Mouse (Mus musculus): Measurements from ENCODE around the gene 4933415A04Rik.

4933415A04Rik gene

DNA sequence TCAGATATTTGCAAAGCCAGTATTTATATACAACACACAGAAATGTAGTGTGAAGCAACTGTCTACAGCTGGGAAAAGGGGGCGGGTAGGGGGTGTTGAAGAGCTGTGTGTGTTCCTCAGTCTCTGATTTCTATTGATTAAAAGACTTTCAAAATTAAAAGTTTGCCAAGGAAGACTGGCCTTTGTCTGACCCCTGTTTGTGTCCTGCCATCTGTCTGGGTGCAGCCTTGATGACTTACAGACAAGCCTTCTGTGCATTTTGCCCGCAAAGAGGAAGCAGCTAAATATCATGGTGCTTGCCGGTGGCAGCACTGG, 11.8 kb upstream of the 4933415A04Rik start:
- DNase-seq (ENCODE audit: low spot score), result no peak

DNA sequence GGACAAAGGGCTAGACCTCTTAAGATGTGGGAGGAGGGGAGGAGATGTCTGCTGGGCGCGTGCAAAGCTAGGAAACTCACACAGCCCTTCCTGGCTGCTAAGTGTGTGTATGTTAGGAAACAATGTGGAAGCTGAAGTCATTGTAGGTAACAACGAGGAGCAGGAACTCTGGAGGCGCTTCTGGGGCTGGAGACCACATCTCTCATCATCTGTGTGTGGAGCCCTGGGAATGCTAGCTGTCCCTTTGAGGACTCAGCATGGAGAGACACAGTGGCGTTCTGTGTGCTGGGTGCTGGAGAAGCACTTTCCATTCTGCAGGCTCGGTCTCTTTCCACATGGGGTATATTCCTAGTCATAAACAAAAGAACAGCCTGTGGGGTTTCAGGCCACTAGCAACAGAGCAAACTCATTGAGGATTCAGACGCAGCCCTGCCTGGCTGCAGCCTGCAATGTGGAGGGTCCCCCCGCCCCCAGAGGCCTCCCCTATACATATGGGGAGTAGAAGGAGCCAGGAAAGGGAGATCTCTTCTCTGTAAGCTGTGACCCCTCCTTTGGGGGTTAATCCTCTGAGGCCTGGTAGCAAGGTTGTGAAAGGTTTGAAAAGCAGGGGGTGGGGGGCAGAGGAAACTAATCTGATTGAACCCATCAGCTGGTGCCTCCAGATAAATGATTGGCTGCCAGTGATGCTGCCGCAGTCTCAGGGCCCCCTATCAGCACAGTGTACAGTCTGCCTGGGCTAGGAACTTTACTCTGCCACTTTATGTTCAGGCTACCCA, 11.3 kb upstream of the 4933415A04Rik start:
- DNase-seq (ENCODE audit: low spot score), result no peak

- no peak for DNase-seq (ENCODE audit: low spot score)
Measured at GRCm38 (mm10) chr11:43577713-43578478, 8.9 kb upstream of the 4933415A04Rik start.

DNA sequence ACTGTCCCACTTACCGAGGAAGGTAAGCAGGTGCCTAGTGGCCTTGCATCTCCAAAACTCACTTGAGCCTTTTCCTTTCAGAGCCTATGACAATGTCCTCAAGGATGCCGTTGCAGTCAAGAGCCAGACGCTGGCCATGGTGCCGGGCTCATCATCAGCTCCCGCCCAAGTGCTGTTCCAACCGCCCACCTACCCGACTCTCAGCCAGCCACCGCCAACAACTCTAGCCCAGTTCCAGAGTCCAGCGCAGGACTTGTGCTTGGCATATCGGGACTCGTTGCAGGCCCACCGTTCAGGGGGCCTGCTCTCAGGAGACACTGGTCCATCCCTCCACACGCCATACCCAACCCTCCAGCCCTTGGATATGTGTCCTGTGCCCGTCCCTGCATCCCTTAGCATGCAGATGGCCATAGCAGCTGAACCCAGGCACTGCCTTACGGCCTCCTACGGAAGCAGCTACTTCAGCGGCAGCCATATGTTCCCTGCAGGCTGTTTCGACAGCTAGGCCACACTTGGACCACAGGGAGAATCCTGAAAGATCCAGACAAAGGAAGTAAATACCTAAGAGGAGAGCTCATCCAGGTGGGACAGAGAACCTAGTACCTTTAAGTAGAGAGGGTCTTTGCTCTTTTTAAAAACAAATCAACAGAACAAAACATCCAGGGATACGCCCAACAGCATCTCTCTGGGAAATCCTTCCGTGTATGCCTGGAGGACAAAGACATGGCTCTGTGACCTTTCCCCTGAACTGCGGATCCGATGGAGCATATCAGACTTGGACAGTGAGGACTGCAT, 1.4 kb upstream of the 4933415A04Rik start:
- no peak for DNase-seq (ENCODE audit: low spot score)

- no peak for DNase-seq (ENCODE audit: low spot score)
Measured at GRCm38 (mm10) chr11:43589530-43590072, 2.8 kb downstream of the 4933415A04Rik start.

GRCm38 (mm10) chr11:43601440-43601839, 14.6 kb downstream of the 4933415A04Rik start, which contains the start of gene Fabp6:
TSS of gene Fabp6 (minus strand) at chr11:43601540.
- DNase-seq (ENCODE audit: low spot score), result no peak

DNA sequence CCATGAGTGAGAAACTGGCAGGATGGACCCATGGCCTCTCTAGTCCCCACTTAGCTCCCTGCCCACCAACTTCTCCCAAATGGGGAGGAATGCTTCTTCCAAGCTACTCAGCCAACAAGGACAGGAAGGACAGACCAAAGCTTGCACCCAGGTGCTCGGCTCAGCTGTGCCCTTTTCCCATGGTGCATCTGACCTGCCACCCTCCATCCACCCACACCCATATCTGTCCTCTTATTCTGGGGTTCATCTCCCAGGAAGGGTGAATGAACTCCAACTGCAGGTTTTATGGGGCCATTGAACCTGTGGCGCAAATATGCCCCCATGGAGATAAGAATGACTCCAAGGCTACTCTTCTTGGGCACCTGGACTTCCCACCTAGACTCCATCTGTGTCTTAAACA, 17.4 kb downstream of the 4933415A04Rik start:
- DNase-seq (ENCODE audit: low spot score), result no peak

GRCm38 (mm10) chr11:43604891-43605290, 18.1 kb downstream of the 4933415A04Rik start:
- DNase-seq (ENCODE audit: low spot score), result no peak

DNA sequence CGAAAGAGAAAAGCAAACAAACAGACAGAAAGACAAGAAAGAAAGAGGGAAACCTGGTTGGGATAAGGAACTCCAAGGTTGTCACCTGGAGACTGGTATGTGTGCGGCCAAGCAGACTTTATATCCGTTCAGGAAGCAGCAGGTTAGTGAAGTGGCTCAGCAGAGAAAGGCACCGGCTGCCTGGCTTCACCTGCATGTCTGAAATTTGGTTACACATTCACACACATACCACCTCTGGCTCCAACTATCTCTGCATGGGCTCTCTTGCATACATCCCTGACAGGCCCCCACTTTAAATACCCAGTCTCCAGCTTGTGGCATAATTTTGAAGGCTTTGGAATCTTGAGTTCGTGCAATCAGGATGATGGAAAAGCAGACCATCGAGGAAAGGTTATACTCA, 19.0 kb downstream of the 4933415A04Rik start:
- no peak for DNase-seq (ENCODE audit: low spot score)

GRCm38 (mm10) chr11:43608440-43608839, 21.6 kb downstream of the 4933415A04Rik start:
- no peak for DNase-seq (ENCODE audit: low spot score)

DNA sequence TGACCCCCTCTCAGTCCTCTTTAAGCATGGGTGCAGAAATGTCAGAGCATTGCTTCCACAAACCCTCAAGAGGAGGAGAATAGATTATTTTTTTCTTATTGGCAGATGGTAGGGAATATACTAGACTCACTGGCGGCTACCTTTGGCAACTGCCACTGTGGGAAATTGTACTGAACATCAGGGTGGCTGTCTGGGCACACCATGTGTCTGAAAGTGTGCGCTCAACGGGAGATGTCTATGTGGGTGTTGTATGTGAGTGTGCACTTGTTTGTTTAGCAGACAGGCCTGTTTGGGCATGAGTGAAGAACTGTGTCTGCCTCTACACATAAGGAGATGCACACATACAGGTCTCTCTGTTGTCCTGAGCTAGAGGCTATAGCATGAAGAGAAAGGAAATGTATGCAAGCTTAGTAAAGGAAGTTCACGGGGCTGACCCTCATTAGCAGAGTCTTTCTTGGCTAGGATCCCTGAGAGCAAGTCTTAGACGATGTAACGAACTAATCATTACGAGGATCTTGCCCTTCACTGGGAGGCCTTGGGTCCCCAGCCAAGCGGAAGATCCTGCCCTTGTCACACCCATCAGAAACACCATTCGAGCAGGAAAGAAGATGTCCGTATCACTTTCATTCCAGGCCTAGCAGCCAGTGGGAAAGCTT, 23.3 kb downstream of the 4933415A04Rik start:
- DNase-seq (ENCODE audit: low spot score), result no peak

- DNase-seq (ENCODE audit: low spot score), result no peak
Measured at GRCm38 (mm10) chr11:43610662-43611033, 23.8 kb downstream of the 4933415A04Rik start.

GRCm38 (mm10) chr11:43612834-43613488, 26.1 kb downstream of the 4933415A04Rik start:
- DNase-seq (ENCODE audit: low spot score), result peak; percentile 41

DNA sequence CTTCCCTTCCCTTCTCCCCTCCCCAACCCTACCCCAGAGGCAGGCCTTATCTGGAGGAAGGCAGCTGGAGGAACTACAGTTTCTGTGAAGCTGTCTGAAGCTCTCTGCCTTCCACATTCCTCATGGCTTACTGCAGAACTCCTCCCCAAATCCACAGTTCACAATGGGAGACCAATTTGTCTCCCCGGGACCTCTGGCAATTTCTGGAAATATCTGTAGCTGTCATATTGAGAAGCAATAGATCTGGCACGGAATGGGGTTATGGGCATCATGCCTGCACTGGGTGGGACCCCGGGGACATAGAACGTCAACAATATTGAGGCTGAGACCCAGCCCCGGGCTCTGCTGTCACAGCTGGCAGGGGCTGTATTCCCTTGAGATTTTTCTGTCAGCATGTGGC, 31.1 kb downstream of the 4933415A04Rik start:
- no peak for DNase-seq (ENCODE audit: low spot score)

- DNase-seq (ENCODE audit: low spot score), result no peak
Measured at GRCm38 (mm10) chr11:43618403-43618802, 31.6 kb downstream of the 4933415A04Rik start.

GRCm38 (mm10) chr11:43621769-43622168, 34.9 kb downstream of the 4933415A04Rik start:
- no peak for DNase-seq (ENCODE audit: low spot score)

GRCm38 (mm10) chr11:43624341-43624740, 37.5 kb downstream of the 4933415A04Rik start:
- no peak for DNase-seq (ENCODE audit: low spot score)

DNA sequence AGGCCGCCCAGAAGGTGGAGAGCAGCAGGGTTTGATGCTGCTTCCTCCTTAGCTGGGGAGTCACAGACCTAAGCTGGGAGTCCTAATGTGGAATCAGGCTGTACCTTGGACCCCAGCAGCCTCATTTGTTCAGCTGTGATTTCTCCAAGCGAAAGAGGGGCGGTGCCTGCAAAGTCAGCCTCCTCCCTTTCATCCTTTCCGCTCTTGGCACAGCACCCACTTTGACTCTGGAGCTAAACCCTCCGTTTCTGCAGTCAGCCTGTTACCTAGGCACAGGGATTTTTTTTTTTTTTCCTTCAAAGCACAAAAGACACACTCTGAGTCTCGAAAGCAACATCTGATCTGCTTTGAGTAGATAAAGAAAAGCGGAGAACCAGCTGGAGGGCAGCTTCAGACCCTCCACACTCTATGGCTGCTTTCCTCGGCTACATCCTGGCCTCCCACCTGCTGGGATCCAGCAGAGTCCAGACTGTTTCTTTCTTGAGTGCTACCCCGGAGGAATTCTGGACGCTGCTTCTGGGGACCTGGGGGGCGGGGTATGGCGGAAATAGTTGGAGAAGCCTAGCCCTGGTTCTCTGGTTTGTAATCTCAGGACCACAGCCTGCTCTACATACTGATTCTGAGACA, 39.6 kb downstream of the 4933415A04Rik start:
- DNase-seq (ENCODE audit: low spot score), result no peak

- DNase-seq (ENCODE audit: low spot score), result no peak
Measured at GRCm38 (mm10) chr11:43626927-43627645, 40.2 kb downstream of the 4933415A04Rik start.

DNA sequence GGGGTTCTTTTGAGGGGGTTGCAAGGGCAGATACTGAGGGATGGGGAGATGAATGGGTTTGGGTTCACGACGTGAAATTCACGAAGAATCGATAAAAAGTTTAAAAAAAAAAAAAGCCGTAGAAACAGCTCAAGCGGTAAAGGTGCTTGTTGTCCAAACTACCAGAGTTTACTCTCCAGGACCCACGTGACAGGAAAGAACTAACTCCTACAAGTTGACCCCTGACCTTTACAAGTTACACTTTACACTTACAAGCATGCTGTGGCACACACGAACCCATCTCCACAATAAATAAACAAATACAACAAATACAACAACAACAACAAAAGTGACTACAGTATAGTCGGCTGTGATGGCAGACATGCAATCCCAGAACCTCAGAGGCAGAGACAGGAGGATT, 44.8 kb downstream of the 4933415A04Rik start:
- no peak for DNase-seq (ENCODE audit: low spot score)
